Mouse (Mus musculus) small intestine, adult 10 weeks (tissue): ENCODE results near the gene Gm3880. TPM values are rescaled to one million over a fixed set of nuclear protein-coding genes. Genes with fewer than 3 reads are reported as not detected.

Source experiments
- polyA plus RNA-seq: library from polyadenylated mRNA; stranded (reverse); fragments of 350-450 nt; fragmentation: Illumina TruSeq; extraction: RNeasy Lipid Tissue Mini Kit (QIAGEN cat#74804); gene quantifications from one replicate; pipeline ENCODE4 v1.2.3, GENCODE M21; 2014; ENCODE audit warnings: low replicate concordance

Gene Gm3880
- not detected for polyA plus RNA-seq

DNA sequence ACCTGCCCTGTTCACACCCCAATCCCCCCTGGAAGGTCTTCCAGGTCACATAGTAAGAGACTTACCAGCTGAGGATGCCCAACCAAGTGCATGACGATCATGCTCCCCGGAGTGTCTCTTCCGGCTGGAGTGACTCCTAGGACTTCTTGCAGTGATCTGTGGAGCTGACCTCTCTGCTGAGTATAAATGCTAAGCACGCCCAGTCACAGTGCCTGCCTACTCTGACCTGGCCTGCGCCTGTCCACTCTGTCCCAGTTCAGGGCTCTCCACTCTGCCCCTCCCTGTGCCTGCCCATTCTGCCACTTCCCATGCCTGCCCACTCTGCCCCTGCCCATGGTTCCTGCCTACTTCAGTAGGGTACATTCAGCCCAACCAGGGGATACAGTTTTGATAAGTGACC lies at the start of gene Gm3880:
Gm3880 (minus strand) TSS at position 101 of the 400 bp plus-strand sequence.

DNA sequence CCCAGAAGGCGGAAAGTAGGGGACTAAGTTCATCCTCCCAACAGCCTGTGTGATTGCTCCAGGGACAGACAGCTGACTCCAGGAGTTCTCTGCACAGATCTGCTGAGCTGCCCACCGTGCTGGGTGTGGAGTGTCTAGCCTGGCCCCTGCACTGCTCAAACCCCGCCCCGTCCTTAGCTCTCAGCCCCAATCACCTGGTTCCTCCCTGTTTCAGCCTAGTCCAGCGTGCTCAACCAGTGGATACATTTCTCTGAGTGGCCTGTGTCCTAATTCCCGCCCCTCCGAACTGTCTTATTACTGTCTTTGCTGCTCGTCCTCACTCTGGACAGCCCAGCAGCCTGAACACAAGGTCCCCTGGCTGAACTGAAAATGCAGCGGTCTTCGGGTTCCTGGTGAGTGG lies 20.8 kb upstream of the Gm3880 start, which contains the start of the genes Gm9112 and Dmrtc1b:
Gm9112 (minus strand) TSS at position 101 of the 400 bp plus-strand sequence.
Dmrtc1b (plus strand) TSS at position 331 of the 400 bp plus-strand sequence.

DNA sequence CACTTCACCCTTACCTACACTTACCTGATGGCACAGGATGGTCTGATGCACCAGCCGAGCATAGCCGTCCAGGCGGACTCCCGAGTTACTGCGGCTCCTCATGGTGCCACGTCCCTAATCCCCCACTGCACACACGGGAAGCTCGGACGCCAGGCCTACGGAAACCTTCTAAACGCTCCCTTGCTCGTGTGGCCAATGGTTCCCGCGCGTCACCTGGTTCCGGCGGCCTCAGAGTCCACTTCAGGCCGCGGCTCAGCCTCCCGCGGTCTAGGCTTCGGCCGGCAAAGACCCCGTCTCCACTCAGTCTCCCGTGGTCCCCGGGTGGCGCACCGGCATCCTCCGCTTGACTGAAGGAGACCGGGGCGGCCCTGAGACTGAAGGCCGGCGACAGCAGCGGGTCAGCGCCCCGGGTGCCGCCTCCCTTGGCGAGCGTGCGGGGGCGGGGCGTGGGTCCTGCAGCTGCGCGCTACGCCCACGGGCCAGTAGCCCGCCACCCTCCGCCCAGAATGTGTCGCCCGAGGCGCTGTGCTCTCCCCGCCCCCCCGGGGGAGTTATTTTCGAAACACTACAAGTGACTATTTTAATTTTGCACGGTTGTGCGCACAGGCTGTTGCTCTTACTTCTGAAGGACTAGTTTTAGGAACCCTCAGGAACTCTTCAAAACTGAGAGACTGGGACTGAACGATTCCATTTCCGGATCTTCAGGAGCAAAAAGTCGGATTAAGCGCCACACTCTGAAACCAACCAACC lies 42.8 kb downstream of the Gm3880 start, which contains the start of gene Phka1:
Phka1 (minus strand) TSS at position 424 of the 750 bp plus-strand sequence.

Other genes starting within 250 kb of the Gm3880 start
- gene Hdac8, start 181.6 kb downstream of the Gm3880 start, polyA plus RNA-seq, result 5.5 TPM
- gene Phka1, start 42.7 kb downstream of the Gm3880 start, polyA plus RNA-seq, result 3.0 TPM
- not detected for gene Gm9112, start 20.7 kb upstream of the Gm3880 start, polyA plus RNA-seq
- gene Dmrtc1b, start 20.9 kb upstream of the Gm3880 start, polyA plus RNA-seq, result not detected
- not detected for gene Dmrtc1c1, start 116.0 kb upstream of the Gm3880 start, polyA plus RNA-seq
- not detected for gene Dmrtc1c2, start 167.6 kb upstream of the Gm3880 start, polyA plus RNA-seq
- gene 1700031F05Rik, start 181.0 kb upstream of the Gm3880 start, polyA plus RNA-seq, result not detected
- not detected for gene Dmrtc1a, start 221.7 kb upstream of the Gm3880 start, polyA plus RNA-seq
- not detected for gene 1700011M02Rik, start 221.9 kb upstream of the Gm3880 start, polyA plus RNA-seq
- gene 1700018G05Rik, start 241.4 kb upstream of the Gm3880 start, polyA plus RNA-seq, result not detected